Mouse (Mus musculus) midbrain, embryonic 11.5 days (tissue): ENCODE data around the gene Sgpp2. TPM values are rescaled to one million over a fixed set of nuclear protein-coding genes. Genes with fewer than 3 reads are reported as not detected.

Source experiments
- ATAC-seq: fragments of 200-750 bp; cut with Nextera tagmentation; 2 replicates; pipeline ENCODE4 v1.8.0; 2017; ENCODE audit warnings: moderate TSS enrichment, moderate library complexity; ENCODE audit not compliant: low FRiP score
- DNase-seq: peaks from one replicate; pipeline ENCODE4 v3.0.0; 2015; ENCODE audit warnings: low spot score; ENCODE audit errors: missing footprints
- H3K27ac ChIP-seq: fragments of 300-500 bp; sonication (generic); 2 replicates; pipeline ENCODE4 v1.5.1; 2014; ENCODE audit warnings: low read depth, low read length
- H3K27me3 ChIP-seq: fragments of 300-500 bp; sonication (generic); 2 replicates; pipeline ENCODE4 v1.6.1; 2014; ENCODE audit warnings: mild to moderate bottlenecking, low read length, moderate library complexity, mixed read lengths; ENCODE audit not compliant: control insufficient read depth, insufficient read depth
- H3K36me3 ChIP-seq: fragments of 300-500 bp; sonication (generic); 2 replicates; pipeline ENCODE4 v1.6.1; 2014; ENCODE audit warnings: mild to moderate bottlenecking, low read length, moderate library complexity, mixed read lengths; ENCODE audit not compliant: control insufficient read depth, insufficient read depth
- H3K4me1 ChIP-seq: fragments of 300-500 bp; sonication (generic); 2 replicates; pipeline ENCODE4 v1.6.1; 2014; ENCODE audit warnings: low read length; ENCODE audit not compliant: control insufficient read depth, insufficient read depth
- H3K4me2 ChIP-seq: fragments of 300-500 bp; sonication (generic); 2 replicates; pipeline ENCODE4 v1.6.1; 2014; ENCODE audit warnings: mild to moderate bottlenecking, moderate library complexity
- H3K4me3 ChIP-seq: fragments of 300-500 bp; sonication (generic); 2 replicates; pipeline ENCODE4 v1.5.1; 2014; ENCODE audit warnings: low read depth, low read length
- H3K9ac ChIP-seq: fragments of 300-500 bp; sonication (generic); 2 replicates; pipeline ENCODE4 v1.6.1; 2014; ENCODE audit warnings: low read length
- H3K9me3 ChIP-seq: fragments of 300-500 bp; sonication (generic); 2 replicates; pipeline ENCODE4 v1.6.1; 2016; ENCODE audit warnings: low read length; ENCODE audit not compliant: control insufficient read depth
- WGBS: fragments of 180-500 bp; shearing (Covaris S2); extraction: QIAGEN DNeasy Blood & Tissue Kit; methylation state at CpG from one replicate; pipeline ENCODE4 v1.1.7; 2014; 5-methylcytosine and 5-hydroxymethylcytosine counted together
- polyA plus RNA-seq: library from polyadenylated mRNA; unstranded; fragments of >200 nt; fragmentation: Nextera tagmentation; extraction: Ambion mirVana; gene quantifications from 2 replicates; pipeline ENCODE4 v1.2.1, GENCODE M21; 2014

Gene Sgpp2
- polyA plus RNA-seq, 1 experiment from 2014 or later, result 1.1 TPM

DNA sequence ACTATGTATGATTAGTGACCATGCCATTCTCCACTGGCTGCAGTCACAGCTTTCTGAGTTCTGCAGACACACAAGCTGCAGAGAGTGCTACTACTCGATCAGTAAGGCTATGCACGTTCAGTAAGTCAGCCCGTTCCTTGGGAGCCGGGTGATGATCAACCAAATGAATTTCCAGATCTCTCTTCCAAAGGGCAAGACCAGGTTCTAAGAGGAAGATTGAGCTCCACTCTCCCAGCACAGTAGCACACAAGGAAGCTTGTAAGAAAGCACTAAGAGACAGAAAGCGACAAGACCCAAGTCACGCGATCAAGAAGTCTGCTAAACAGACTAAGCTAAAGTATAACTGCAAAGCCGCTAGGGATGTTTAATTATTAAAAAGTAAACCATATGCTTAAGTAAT, 130.6 kb downstream of the Sgpp2 start:
- Histone ChIP-seq H3K9me3 (no peaks in the 10 kb centered on the region), H3K4me3 (no peak overlapping the region), H3K27ac (no peak overlapping the region), H3K4me2 (no peak overlapping the region), H3K4me1 (no peaks in the 10 kb centered on the region), H3K27me3 (no peaks in the 10 kb centered on the region), H3K9ac (no peak overlapping the region), H3K36me3 (peaks cover 9% of the 10 kb centered on the region; the same call in 1 of the 2 replicates)
- DNase-seq (peak; percentile 10), ATAC-seq (no peak)
- 95% methylated on average over 8 of the region's 8 CpGs for WGBS

GRCm38 (mm10) chr1:78443056-78443455, 132.9 kb downstream of the Sgpp2 start:
- WGBS, result 87% methylated on average over 7 of the region's 7 CpGs
- no peak for DNase-seq
- no peak for ATAC-seq

GRCm38 (mm10) chr1:78446232-78446631, 136.1 kb downstream of the Sgpp2 start:
- Histone ChIP-seq H3K36me3 (peaks cover 7% of the 10 kb centered on the region; the same call in 1 of the 2 replicates), H3K27ac (no peak overlapping the region), H3K27me3 (no peaks in the 10 kb centered on the region), H3K9ac (no peak overlapping the region), H3K4me3 (no peak overlapping the region), H3K4me1 (no peaks in the 10 kb centered on the region), H3K4me2 (no peak overlapping the region), H3K9me3 (no peaks in the 10 kb centered on the region)
- 94% methylated on average over 8 of the region's 8 CpGs for WGBS
- ATAC-seq, result no peak
- no peak for DNase-seq

More at GRCm38 (mm10) chr1:78443056-78443455, 132.9 kb downstream of the Sgpp2 start:
- Histone ChIP-seq H3K27ac (no peak overlapping the region), H3K9me3 (no peaks in the 10 kb centered on the region), H3K4me3 (no peak overlapping the region), H3K4me2 (no peak overlapping the region), H3K4me1 (no peaks in the 10 kb centered on the region), H3K36me3 (peaks cover 9% of the 10 kb centered on the region; the same call in 1 of the 2 replicates), H3K9ac (no peak overlapping the region), H3K27me3 (no peaks in the 10 kb centered on the region)

DNA sequence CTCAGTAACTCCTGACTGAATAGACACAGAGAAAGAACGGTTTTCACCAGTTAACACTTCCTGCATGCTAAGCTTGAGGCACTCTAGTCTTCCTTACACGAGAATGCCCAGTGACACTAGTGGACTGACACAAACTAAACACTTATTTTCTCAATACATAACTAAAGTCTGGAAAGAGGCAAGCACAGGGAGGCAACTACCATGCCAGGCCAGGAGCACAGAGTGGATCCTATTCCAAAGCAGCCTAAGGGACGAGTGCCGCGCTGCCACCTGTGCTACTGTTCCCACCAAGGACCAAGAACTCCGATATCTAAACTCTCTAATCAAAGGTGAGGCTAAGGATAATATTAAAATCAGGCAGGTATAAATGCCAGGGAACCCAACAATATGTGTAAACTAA, 136.6 kb downstream of the Sgpp2 start:
- Histone ChIP-seq H3K4me3 (no peak overlapping the region), H3K27ac (no peak overlapping the region), H3K4me2 (no peak overlapping the region), H3K9me3 (no peaks in the 10 kb centered on the region), H3K36me3 (peaks cover 7% of the 10 kb centered on the region; the same call in 1 of the 2 replicates), H3K9ac (no peak overlapping the region), H3K4me1 (no peaks in the 10 kb centered on the region), H3K27me3 (no peaks in the 10 kb centered on the region)
- ATAC-seq (no peak), DNase-seq (no peak)
- 92% methylated on average over 6 of the region's 6 CpGs for WGBS

- 86% methylated on average over 1 of the region's 1 CpGs for WGBS
- H3K27me3 ChIP-seq, result no peaks in the 10 kb centered on the region
- DNase-seq (no peak), ATAC-seq (no peak)
- no peaks in the 10 kb centered on the region for H3K9me3 ChIP-seq
- H3K4me2 ChIP-seq, result no peak overlapping the region
- peaks cover 5% of the 10 kb centered on the region; the same call in 1 of the 2 replicates for H3K36me3 ChIP-seq
- no peak overlapping the region for H3K9ac ChIP-seq
- H3K4me1 ChIP-seq, result no peaks in the 10 kb centered on the region
- no peak overlapping the region for H3K4me3 ChIP-seq
- no peak overlapping the region for H3K27ac ChIP-seq
These were observed 137.9 kb downstream of the Sgpp2 start for GRCm38 (mm10) chr1:78448091-78448490.

DNA sequence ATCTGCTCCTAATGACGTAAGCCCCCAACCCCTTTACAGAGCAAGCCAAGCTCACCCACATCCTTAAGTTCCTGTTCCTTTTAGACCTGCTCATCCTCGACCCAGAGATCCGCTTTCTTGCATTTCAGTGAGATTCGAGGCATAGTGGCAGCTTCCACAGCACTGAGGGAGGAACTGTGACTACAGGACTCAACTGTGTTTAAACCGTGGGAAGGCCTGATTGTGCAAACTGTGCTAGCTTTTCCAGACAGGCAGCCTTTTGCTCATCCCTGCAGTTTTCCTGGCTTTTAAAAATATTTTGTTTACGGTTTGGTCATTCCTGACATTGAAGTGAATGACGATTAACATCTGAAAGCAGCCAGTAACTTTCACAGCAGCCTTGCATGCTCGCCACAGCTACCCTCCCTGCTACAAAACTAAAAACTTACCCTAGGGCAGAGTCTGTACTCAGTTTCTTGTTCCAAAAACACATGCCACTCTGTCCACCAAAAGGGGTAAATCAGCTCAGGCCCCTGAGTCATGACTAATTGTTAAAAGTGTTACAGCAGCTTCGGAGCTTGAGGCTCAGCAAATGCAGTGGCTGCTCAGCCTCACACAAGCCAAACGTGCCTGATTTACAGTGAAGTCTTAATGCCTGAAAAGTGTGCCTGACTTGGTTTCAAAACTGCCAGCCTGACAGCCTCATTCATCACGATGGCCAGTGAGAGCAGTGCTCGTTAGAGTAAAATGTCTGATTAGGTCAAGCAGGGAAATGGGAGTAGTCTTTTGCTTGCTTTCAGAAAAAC, 141.1 kb downstream of the Sgpp2 start:
- H3K36me3 ChIP-seq, result no peaks in the 10 kb centered on the region

GRCm38 (mm10) chr1:78452544-78452943, 142.4 kb downstream of the Sgpp2 start:
- no peak for DNase-seq
- Histone ChIP-seq H3K9ac (no peak overlapping the region), H3K9me3 (no peaks in the 10 kb centered on the region), H3K4me1 (no peaks in the 10 kb centered on the region), H3K27ac (no peak overlapping the region), H3K4me3 (no peak overlapping the region), H3K4me2 (no peak overlapping the region), H3K27me3 (no peaks in the 10 kb centered on the region), H3K36me3 (no peaks in the 10 kb centered on the region)
- no peak for ATAC-seq
- WGBS, result 86% methylated on average over 6 of the region's 6 CpGs

More for the DNA sequence above, 141.1 kb downstream of the Sgpp2 start:
- ATAC-seq, result no peak
- Histone ChIP-seq H3K27ac (no peak overlapping the region), H3K9ac (no peak overlapping the region), H3K4me2 (no peak overlapping the region), H3K4me3 (no peak overlapping the region), H3K4me1 (no peaks in the 10 kb centered on the region), H3K9me3 (no peaks in the 10 kb centered on the region), H3K27me3 (no peaks in the 10 kb centered on the region)
- DNase-seq, result no peak
- WGBS, result 83% methylated on average over 12 of the region's 12 CpGs

GRCm38 (mm10) chr1:78453886-78454285, 143.7 kb downstream of the Sgpp2 start:
- Histone ChIP-seq H3K27me3 (no peaks in the 10 kb centered on the region), H3K4me1 (no peaks in the 10 kb centered on the region), H3K36me3 (no peaks in the 10 kb centered on the region), H3K4me2 (no peak overlapping the region), H3K27ac (no peak overlapping the region), H3K9me3 (no peaks in the 10 kb centered on the region), H3K9ac (no peak overlapping the region), H3K4me3 (no peak overlapping the region)
- WGBS, result 93% methylated on average over 8 of the region's 8 CpGs
- ATAC-seq (no peak), DNase-seq (no peak)

- ATAC-seq, result peak; percentile 7; the same call in 1 of the 2 replicates
- no peak overlapping the region for H3K9ac ChIP-seq
- no peaks in the 10 kb centered on the region for H3K27me3 ChIP-seq
- H3K27ac ChIP-seq, result no peak overlapping the region
- peak; percentile 92 for DNase-seq
- no peaks in the 10 kb centered on the region for H3K36me3 ChIP-seq
- no peak overlapping the region for H3K4me2 ChIP-seq
- 27% methylated on average over 7 of the region's 7 CpGs for WGBS
- H3K4me3 ChIP-seq, result no peak overlapping the region
- H3K4me1 ChIP-seq, result no peaks in the 10 kb centered on the region
- no peaks in the 10 kb centered on the region for H3K9me3 ChIP-seq
These were observed 144.5 kb downstream of the Sgpp2 start for GRCm38 (mm10) chr1:78454659-78455058.
